Mouse (Mus musculus) midbrain, embryonic 11.5 days (tissue): ENCODE data around the gene Slc5a6. TPM values are rescaled to one million over a fixed set of nuclear protein-coding genes. Genes with fewer than 3 reads are reported as not detected.

Experiments
- ATAC-seq: fragments of 200-750 bp; cut with Nextera tagmentation; 2 replicates; pipeline ENCODE4 v1.8.0; 2017; ENCODE audit warnings: moderate TSS enrichment, moderate library complexity; ENCODE audit not compliant: low FRiP score
- DNase-seq: peaks from one replicate; pipeline ENCODE4 v3.0.0; 2015; ENCODE audit warnings: low spot score; ENCODE audit errors: missing footprints
- H3K27ac ChIP-seq: fragments of 300-500 bp; sonication (generic); 2 replicates; pipeline ENCODE4 v1.5.1; 2014; ENCODE audit warnings: low read depth, low read length
- H3K27me3 ChIP-seq: fragments of 300-500 bp; sonication (generic); 2 replicates; pipeline ENCODE4 v1.6.1; 2014; ENCODE audit warnings: mild to moderate bottlenecking, low read length, moderate library complexity, mixed read lengths; ENCODE audit not compliant: control insufficient read depth, insufficient read depth
- H3K36me3 ChIP-seq: fragments of 300-500 bp; sonication (generic); 2 replicates; pipeline ENCODE4 v1.6.1; 2014; ENCODE audit warnings: mild to moderate bottlenecking, low read length, moderate library complexity, mixed read lengths; ENCODE audit not compliant: control insufficient read depth, insufficient read depth
- H3K4me1 ChIP-seq: fragments of 300-500 bp; sonication (generic); 2 replicates; pipeline ENCODE4 v1.6.1; 2014; ENCODE audit warnings: low read length; ENCODE audit not compliant: control insufficient read depth, insufficient read depth
- H3K4me2 ChIP-seq: fragments of 300-500 bp; sonication (generic); 2 replicates; pipeline ENCODE4 v1.6.1; 2014; ENCODE audit warnings: mild to moderate bottlenecking, moderate library complexity
- H3K4me3 ChIP-seq: fragments of 300-500 bp; sonication (generic); 2 replicates; pipeline ENCODE4 v1.5.1; 2014; ENCODE audit warnings: low read depth, low read length
- H3K9ac ChIP-seq: fragments of 300-500 bp; sonication (generic); 2 replicates; pipeline ENCODE4 v1.6.1; 2014; ENCODE audit warnings: low read length
- H3K9me3 ChIP-seq: fragments of 300-500 bp; sonication (generic); 2 replicates; pipeline ENCODE4 v1.6.1; 2016; ENCODE audit warnings: low read length; ENCODE audit not compliant: control insufficient read depth
- WGBS: fragments of 180-500 bp; shearing (Covaris S2); extraction: QIAGEN DNeasy Blood & Tissue Kit; methylation state at CpG from one replicate; pipeline ENCODE4 v1.1.7; 2014; 5-methylcytosine and 5-hydroxymethylcytosine counted together
- polyA plus RNA-seq: library from polyadenylated mRNA; unstranded; fragments of >200 nt; fragmentation: Nextera tagmentation; extraction: Ambion mirVana; gene quantifications from 2 replicates; pipeline ENCODE4 v1.2.1, GENCODE M21; 2014

Slc5a6 gene
- polyA plus RNA-seq = 7.3 and 8.3 TPM in 2 replicates

DNA sequence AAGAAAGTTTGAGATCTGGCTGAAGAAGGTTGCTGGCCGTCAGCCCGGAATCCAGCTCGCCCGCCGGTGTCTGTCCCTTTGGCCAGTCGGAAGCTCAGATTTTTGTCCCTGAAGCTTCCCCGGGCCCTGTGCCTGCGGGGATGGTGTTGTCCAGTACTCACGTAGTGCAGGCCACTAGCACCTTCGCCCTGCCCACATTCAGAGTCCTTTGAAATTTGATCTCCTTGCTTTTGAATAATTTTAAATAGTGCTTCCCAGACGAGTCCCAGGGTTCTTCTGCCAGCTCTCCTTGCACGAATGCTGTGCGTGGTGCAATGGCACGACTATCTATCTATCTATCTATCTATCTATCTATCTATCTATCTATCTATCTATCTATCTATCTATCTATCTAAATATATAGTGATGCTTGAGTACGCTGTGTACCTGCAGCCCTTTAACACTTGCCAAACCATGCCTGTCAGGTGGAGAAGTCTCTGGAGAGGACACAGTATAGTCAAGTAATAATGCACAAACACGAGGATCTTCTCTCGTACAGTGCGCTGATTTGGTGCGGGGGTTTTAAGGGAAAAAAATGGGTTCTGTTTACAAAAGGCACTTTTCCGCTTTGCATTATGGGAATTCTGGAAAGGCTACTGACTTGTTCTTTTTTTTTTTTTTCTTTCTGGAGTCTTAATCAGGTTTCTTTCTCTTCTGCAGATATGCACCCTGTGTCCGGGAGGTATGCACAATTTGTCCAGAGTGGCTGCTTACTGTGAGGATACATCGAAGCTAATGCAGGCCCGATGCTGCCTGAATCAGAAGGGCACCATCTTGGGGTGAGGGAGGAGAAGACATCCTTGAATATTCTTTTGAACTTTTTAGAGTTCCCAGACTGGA lies at the start of gene Slc5a6:
Gene Slc5a6 (minus strand): TSS at position 162 of the 879 bp plus-strand sequence.
- Histone ChIP-seq H3K9me3 (no peaks in the 10 kb centered on the region), H3K9ac (peak within 1 kb of the TSS; percentile 90)
- under 1% methylated on average over 23 of the region's 23 CpGs for WGBS

DNA sequence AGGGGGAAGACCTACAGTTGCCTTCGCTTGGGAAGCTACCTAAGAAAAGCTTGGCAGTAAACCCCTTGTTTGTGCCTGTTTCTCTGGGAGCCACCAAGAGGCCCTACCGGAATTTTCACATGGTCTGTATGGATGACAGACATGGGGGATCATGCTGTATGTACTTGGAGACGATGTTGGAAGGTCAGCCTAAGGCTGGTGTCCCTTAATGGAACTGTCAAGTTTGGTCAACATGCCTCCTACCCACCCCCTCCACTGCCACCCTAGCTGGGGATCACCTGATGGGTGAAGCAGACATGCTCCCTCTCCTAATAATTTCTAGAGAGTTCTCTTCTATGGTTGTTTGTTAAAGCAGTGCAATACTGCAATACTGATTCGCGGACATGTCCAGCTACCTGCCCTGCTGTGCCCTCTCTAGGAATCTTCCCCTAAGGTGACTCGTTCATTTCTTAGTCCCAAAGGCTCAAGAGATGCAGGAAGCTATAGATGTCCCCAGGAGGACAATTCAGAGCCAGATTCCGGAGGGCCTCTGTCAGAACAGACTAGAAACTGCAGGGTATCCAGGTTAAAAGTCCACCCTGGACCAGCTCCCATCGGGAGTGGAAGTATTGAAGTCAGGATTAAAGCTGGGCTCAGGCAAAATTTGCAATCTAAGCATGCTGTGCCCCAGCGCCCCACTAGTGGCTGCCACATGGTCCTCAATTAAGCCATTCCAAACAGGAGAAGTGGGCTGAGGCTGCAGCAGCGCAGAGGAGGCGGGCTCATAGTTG lies 47.2 kb upstream of the Slc5a6 start:
- H3K9ac ChIP-seq = no peak overlapping the region
- no peaks in the 10 kb centered on the region for H3K9me3 ChIP-seq
- no peak overlapping the region for H3K4me3 ChIP-seq
- H3K27me3 ChIP-seq = peaks cover 63% of the 10 kb centered on the region
- no peak; the same call in 1 of the 2 replicates for ATAC-seq
- peak overlapping the region; percentile 34 for H3K4me2 ChIP-seq
- peaks cover 20% of the 10 kb centered on the region for H3K4me1 ChIP-seq
- H3K27ac ChIP-seq = no peak overlapping the region
- peak; percentile 91 for DNase-seq
- no peaks in the 10 kb centered on the region for H3K36me3 ChIP-seq
- WGBS = 23% methylated on average over 11 of the region's 11 CpGs

More for the DNA sequence above, at the start of gene Slc5a6:
- Histone ChIP-seq H3K27ac (peak within 1 kb of the TSS; percentile 87), H3K27me3 (no peaks in the 10 kb centered on the region), H3K4me2 (peak within 1 kb of the TSS; percentile 84), H3K36me3 (0 out of 2 replicates have a peak, but pooled peaks cover 2% of the 10 kb centered on the region), H3K4me3 (peak within 1 kb of the TSS; percentile 73), H3K4me1 (peaks cover 5% of the 10 kb centered on the region; the same call in 1 of the 2 replicates)
- peak; percentile 48 for ATAC-seq
- peak; percentile 93 for DNase-seq

DNA sequence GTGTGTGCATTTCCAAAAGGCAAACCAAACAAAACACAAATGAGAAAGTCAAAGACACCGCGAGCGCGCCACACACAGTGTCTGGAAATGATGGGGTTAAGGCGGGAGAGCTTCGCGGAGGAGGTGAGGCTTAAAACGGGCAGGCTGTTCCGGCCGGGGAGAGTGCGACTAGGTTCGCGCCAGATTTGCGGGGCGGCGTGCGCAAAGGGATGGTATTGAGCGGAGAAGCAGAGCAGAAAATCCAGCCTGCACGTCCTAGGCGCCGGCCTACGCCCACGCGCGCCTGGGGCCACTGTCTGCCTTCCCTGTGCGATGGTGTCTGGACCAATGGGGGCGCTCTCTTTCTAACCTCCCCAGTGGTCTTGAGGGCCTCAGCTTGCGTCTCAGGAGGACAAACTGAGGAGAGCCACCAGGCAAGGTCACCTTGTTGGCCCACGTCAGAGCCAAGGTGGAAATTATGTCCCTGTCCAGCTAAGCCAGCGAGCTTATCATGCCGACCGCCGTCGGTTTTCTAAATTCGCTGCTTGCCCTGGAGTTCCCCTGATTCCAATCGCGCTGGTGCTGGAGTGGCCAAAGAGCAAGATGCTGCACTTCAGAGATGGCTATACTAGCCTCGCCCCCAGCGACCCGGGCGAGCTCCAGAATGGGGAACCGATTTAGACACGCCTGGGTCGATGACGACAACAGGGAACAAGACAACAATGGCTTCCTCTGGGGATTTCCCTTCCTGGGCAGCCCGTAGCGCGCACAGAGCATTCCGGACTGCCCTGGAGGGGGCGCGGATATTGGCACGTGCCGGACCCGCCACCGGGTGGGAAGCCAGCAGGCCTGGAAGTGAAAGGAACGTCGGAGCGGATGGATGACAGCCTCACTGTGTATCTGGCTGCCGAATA lies 46.3 kb upstream of the Slc5a6 start:
- H3K27ac ChIP-seq = no peak overlapping the region
- peaks cover 20% of the 10 kb centered on the region for H3K4me1 ChIP-seq
- DNase-seq (peak; percentile 93), ATAC-seq (peak; percentile 33; the same call in 1 of the 2 replicates)
- H3K9me3 ChIP-seq = no peaks in the 10 kb centered on the region
- H3K27me3 ChIP-seq = peaks cover 69% of the 10 kb centered on the region
- no peaks in the 10 kb centered on the region for H3K36me3 ChIP-seq
- H3K9ac ChIP-seq = no peak overlapping the region
- peak overlapping the region; percentile 15 for H3K4me3 ChIP-seq
- under 1% methylated on average over 59 of the region's 59 CpGs for WGBS
- peak overlapping the region; percentile 34 for H3K4me2 ChIP-seq

DNA sequence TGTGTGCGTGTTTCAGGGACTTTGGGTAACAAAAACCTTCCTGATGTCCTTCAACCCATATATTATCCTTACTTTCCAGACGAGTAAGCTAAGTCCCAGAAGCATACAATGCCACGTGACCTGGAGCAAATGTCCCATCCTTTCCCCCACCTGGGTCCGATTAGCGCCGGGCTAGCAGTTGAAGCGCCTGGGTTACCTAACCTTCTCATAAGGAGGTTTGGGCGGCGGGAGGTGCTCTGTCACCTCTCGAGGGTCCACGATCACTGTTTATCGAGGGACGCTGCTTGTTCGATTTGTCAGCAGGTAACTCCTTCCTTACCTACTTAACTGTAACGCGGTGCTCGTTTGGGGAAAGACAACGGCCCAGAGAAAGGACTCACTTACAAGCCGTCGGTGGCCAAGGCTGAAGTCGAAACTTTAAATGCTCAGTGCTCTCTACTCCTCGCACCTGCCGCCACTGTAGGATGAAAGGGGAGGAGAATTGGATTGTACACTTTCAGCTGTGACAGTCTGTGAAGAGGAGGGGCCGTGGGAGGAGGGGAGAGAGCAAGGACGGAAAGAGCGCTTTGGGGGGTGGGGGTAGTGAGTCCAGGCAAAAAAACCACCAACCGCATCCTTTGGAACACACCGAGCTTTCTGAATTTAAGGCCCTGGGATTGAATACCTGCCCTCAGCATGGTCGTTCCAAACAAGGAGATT lies 45.5 kb upstream of the Slc5a6 start:
- ATAC-seq = no peak
- Histone ChIP-seq H3K4me2 (peak overlapping the region; percentile 10; the same call in 1 of the 2 replicates), H3K9ac (no peak overlapping the region)

DNA sequence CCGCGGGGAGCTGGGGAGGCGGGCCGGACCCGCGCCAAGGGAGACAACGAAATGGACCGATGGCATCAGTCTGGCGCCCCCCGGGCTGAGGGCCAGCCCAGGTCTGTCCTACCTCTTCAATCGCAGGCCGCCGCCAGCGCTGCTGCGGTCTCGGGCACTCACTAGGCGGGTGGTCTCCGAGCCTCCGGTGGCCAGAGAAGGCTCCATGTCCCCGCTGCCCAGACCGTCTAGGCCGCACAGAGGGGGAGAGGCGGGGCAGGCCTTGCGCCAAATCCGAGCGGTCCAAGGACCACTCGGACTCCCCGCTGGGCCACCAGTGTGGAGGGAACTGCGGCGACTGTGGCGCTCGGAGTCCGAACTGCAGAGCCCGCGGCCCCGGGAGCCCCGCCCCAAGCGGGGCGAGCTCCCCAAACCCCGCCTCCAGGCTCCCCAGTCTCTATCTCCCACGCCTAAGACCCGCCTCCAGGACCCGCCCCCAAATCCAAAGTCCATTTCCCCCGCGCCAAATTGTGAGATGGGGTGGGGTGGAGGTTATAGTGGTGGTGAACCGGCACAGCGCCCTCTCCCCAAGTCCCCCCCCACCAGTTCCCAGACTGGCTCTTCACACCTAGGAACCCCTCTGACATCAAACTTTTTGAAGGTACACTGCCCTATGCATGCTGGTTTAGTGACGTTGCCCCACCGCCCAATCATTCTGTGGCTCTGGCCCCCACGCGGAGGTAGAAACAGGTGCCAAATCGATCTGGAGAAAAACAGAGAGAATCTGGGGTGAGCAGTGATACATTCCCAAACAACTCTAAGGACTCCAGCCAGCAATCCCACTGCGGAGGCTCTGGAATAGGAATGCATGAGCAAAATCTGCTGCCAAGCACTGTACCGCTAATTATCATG lies 44.7 kb upstream of the Slc5a6 start:
- Histone ChIP-seq H3K9ac (peak overlapping the region; percentile 57), H3K36me3 (no peaks in the 10 kb centered on the region), H3K27me3 (peaks cover 69% of the 10 kb centered on the region), H3K4me3 (peak overlapping the region; percentile 45), H3K4me2 (peak overlapping the region; percentile 58), H3K9me3 (no peaks in the 10 kb centered on the region), H3K4me1 (peaks cover 20% of the 10 kb centered on the region), H3K27ac (no peak overlapping the region)
- under 1% methylated on average over 45 of the region's 54 CpGs for WGBS
- ATAC-seq = peak; percentile 70
- DNase-seq = peak; percentile 94

More for the DNA sequence above, 45.5 kb upstream of the Slc5a6 start:
- Histone ChIP-seq H3K4me1 (peaks cover 20% of the 10 kb centered on the region), H3K4me3 (peak overlapping the region; percentile 15; the same call in 1 of the 2 replicates), H3K27me3 (peaks cover 69% of the 10 kb centered on the region), H3K36me3 (no peaks in the 10 kb centered on the region), H3K27ac (no peak overlapping the region), H3K9me3 (no peaks in the 10 kb centered on the region)
- peak; percentile 90 for DNase-seq
- WGBS = 3% methylated on average over 29 of the region's 29 CpGs

DNA sequence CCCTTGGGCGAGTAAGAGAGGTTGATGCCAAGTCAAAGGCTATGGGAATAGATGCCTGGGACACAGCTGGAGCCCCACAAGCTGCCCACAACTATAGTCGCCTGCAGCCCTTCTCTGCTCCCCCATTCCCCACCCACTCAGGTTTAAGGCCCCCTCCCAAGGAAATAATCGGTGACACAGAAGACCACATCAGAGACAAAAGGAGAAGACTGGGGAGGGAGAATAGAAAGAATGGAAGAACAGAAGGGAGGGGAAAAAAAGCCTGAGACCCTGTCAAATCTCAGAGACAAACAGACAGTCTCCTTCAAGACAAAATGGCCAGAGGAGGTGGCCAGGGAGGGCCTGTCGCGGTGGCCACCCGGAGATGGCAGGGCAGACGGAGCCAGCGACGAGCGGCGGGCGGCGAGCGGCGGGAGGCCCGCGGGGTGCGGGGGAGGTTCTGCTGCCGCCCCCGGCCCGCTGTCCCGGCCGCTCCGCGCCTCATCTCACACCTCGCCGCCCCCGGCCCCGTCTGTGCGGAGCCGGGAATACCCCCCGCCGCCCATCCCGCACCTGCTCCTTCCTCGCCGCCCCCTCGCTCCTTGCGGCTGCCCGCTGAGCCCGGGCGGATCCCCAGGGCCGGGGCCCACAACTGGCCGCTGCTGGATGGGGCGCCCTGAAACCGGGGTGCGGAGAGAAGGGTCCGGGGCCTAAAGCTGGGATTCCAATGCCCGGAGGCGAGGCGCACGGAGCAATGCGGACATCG lies 43.7 kb upstream of the Slc5a6 start:
- H3K27me3 ChIP-seq = peaks cover 69% of the 10 kb centered on the region
- peak overlapping the region; percentile 58 for H3K4me2 ChIP-seq
- H3K27ac ChIP-seq = no peak overlapping the region
- WGBS = 2% methylated on average over 51 of the region's 53 CpGs
- ATAC-seq (0 out of 2 replicates have a peak, but pooled peaks have one; percentile 5), DNase-seq (peak; percentile 91)
- peak overlapping the region; percentile 45 for H3K4me3 ChIP-seq
- peaks cover 20% of the 10 kb centered on the region for H3K4me1 ChIP-seq
- H3K9me3 ChIP-seq = no peaks in the 10 kb centered on the region
- no peaks in the 10 kb centered on the region for H3K36me3 ChIP-seq
- H3K9ac ChIP-seq = peak overlapping the region; percentile 57

DNA sequence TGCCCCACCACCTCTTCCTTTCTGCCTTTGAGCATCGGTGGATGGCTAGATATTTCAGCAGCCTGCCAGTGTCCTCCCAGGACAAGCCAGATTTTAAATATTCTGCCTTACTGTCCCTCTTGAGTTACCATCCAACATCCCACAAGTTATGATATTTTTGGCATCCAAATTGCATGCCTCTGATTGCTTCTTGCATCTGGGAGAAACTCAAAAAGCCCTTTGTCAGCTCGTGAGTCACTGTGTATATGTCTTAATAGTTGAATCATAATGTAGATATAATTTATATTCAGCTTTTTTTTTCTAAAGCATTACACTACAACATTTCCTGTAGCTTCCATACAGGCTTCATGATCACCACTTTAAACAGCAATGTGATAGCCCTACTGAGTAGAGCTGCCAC lies 38.4 kb upstream of the Slc5a6 start:
- Histone ChIP-seq H3K9ac (no peak overlapping the region), H3K4me2 (no peak overlapping the region), H3K4me3 (no peak overlapping the region), H3K27me3 (peaks cover 18% of the 10 kb centered on the region), H3K4me1 (peaks cover 3% of the 10 kb centered on the region; the same call in 1 of the 2 replicates), H3K27ac (no peak overlapping the region), H3K36me3 (no peaks in the 10 kb centered on the region), H3K9me3 (no peaks in the 10 kb centered on the region)
- 77% methylated on average over 2 of the region's 2 CpGs for WGBS
- no peak for ATAC-seq
- DNase-seq = no peak
